Mouse (Mus musculus) liver, embryonic 14.5 days (tissue): ENCODE results near the gene Slco2a1. TPM values are rescaled to one million over a fixed set of nuclear protein-coding genes. Genes with fewer than 3 reads are reported as not detected.

ENCODE experiments used
- ATAC-seq: fragments of 200-750 bp; cut with Nextera tagmentation; 2 replicates; pipeline ENCODE4 v1.8.0; 2017; ENCODE audit warnings: moderate number of reproducible peaks, mild to moderate bottlenecking, moderate library complexity; ENCODE audit not compliant: insufficient read depth
- DNase-seq, 3 experiments: peaks; one replicate each; pipeline ENCODE4 v3.0.0-alpha.2; 2012 to 2013; ENCODE audit warnings: low read depth in 3 of 3, low spot score in 3 of 3
- H3K27ac ChIP-seq: fragments of 300-500 bp; sonication (generic); 2 replicates; pipeline ENCODE4 v1.5.1; 2014; ENCODE audit warnings: moderate library complexity, mild to moderate bottlenecking, control low read depth, inconsistent platforms
- H3K27me3 ChIP-seq: fragments of 300-500 bp; sonication (generic); 2 replicates; pipeline ENCODE4 v1.6.1; 2014; ENCODE audit warnings: mild to moderate bottlenecking, low read length, moderate library complexity; ENCODE audit not compliant: control insufficient read depth, insufficient read depth
- H3K36me3 ChIP-seq: fragments of 300-500 bp; sonication (generic); replicated peaks from 2 replicates; pipeline ENCODE4 v1.6.1; 2014; ENCODE audit warnings: low read depth; ENCODE audit not compliant: control insufficient read depth, insufficient read depth
- H3K4me1 ChIP-seq, 2 experiments: fragments of 200-500 bp in 1 of 2; fragments of 300-500 bp in 1 of 2; sonication (generic) in 1 of 2; replicated peaks; 2 replicates each; pipeline ENCODE4 v1.6.1; 2012 to 2014; ENCODE audit warnings: antibody characterized with exemption in 1 of 2, inconsistent platforms in 1 of 2, low read length in 1 of 2; ENCODE audit not compliant: control insufficient read depth in 2 of 2, insufficient read depth in 2 of 2
- H3K4me2 ChIP-seq: fragments of 300-500 bp; sonication (generic); 2 replicates; pipeline ENCODE4 v1.6.1; 2014; ENCODE audit warnings: low read depth, mild to moderate bottlenecking, control low read depth, moderate library complexity
- H3K4me3 ChIP-seq, 2 experiments: fragments of 200-500 bp in 1 of 2; fragments of 300-500 bp in 1 of 2; sonication (generic) in 1 of 2; 2 replicates each; pipeline ENCODE4 v1.5.1; 2012 to 2014; ENCODE audit warnings: low read depth in 2 of 2, low read length in 2 of 2, mild to moderate bottlenecking in 2 of 2, control low read depth in 1 of 2, inconsistent platforms in 1 of 2, moderate library complexity in 1 of 2; ENCODE audit not compliant: insufficient read depth in 1 of 2
- H3K9ac ChIP-seq: fragments of 300-500 bp; sonication (generic); replicated peaks from 2 replicates; pipeline ENCODE4 v1.6.1; 2014; ENCODE audit warnings: mild to moderate bottlenecking, control low read depth, moderate library complexity
- H3K9me3 ChIP-seq: fragments of 300-500 bp; sonication (generic); 2 replicates; pipeline ENCODE4 v1.6.1; 2016; ENCODE audit warnings: low read length, mixed read lengths; ENCODE audit not compliant: control insufficient read depth
- CTCF ChIP-seq: IDR thresholded peaks from 2 replicates; pipeline ENCODE4 v1.5.1; 2016; ENCODE audit warnings: antibody characterized with exemption, low read depth, control low read depth
- EP300 ChIP-seq: IDR thresholded peaks from 2 replicates; pipeline ENCODE4 v1.6.1; 2016; ENCODE audit warnings: antibody characterized with exemption, low read depth
- WGBS: fragments of 180-500 bp; shearing (Covaris S2); extraction: QIAGEN DNeasy Blood & Tissue Kit; methylation state at CpG from one replicate; pipeline ENCODE4 v1.1.7; 2014; ENCODE audit not compliant: insufficient replicate concordance; 5-methylcytosine and 5-hydroxymethylcytosine counted together
- polyA plus RNA-seq, 2 experiments: library from polyadenylated mRNA; depleted of rRNA in 1 of 2; stranded (reverse) in 1 of 2; unstranded in 1 of 2; fragments of >200 nt; fragmentation: Nextera tagmentation in 1 of 2; extraction: Ambion mirVana in 1 of 2; gene quantifications; 2 replicates each; pipeline versions ENCODE4 v1.2.1 to v1.2.3; 2012 to 2014

Gene Slco2a1
- polyA plus RNA-seq, 2 experiments, result 1.7 to 3.3 TPM

GRCm38 (mm10) chr9:102963321-102963720, 25.2 kb upstream of the Slco2a1 start:
- no peak for DNase-seq
- ATAC-seq, result no peak
- WGBS, result 66% methylated on average over 7 of the region's 7 CpGs
- Histone ChIP-seq H3K36me3 (no peaks in the 10 kb centered on the region), H3K27ac (no peak overlapping the region), H3K9me3 (no peaks in the 10 kb centered on the region), H3K4me2 (no peak overlapping the region), H3K4me3 (no peak overlapping the region), H3K9ac (no peak overlapping the region), H3K4me1 (no peaks in the 10 kb centered on the region), H3K27me3 (no peaks in the 10 kb centered on the region)
- TF ChIP-seq EP300, result no peak
- TF ChIP-seq CTCF, result no peak

- Histone ChIP-seq H3K9ac (no peak overlapping the region), H3K9me3 (no peaks in the 10 kb centered on the region), H3K27me3 (no peaks in the 10 kb centered on the region), H3K4me2 (no peak overlapping the region), H3K4me3 (no peak overlapping the region), H3K4me1 (no peaks in the 10 kb centered on the region), H3K36me3 (no peaks in the 10 kb centered on the region), H3K27ac (no peak overlapping the region)
- 75% methylated on average over 9 of the region's 9 CpGs for WGBS
- ATAC-seq, result no peak
- TF ChIP-seq EP300 (no peak), CTCF (no peak)
- no peak for DNase-seq
Observed at GRCm38 (mm10) chr9:102964644-102965043, 23.9 kb upstream of the Slco2a1 start.

GRCm38 (mm10) chr9:102972393-102973050, 16.0 kb upstream of the Slco2a1 start:
- no peaks in the 10 kb centered on the region for H3K27me3 ChIP-seq
- no peak for TF ChIP-seq EP300
- TF ChIP-seq CTCF, result no peak
- no peaks in the 10 kb centered on the region for H3K9me3 ChIP-seq
- H3K4me1 ChIP-seq, result no peaks in the 10 kb centered on the region
- no peak overlapping the region for H3K4me2 ChIP-seq
- 49% methylated on average over 2 of the region's 2 CpGs for WGBS
- no peak overlapping the region for H3K4me3 ChIP-seq
- no peak overlapping the region for H3K27ac ChIP-seq
- ATAC-seq (no peak), DNase-seq (no peak)
- H3K36me3 ChIP-seq, result no peaks in the 10 kb centered on the region
- H3K9ac ChIP-seq, result no peak overlapping the region

GRCm38 (mm10) chr9:102975887-102976286, 12.6 kb upstream of the Slco2a1 start:
- TF ChIP-seq EP300, result no peak
- no peak for TF ChIP-seq CTCF
- Histone ChIP-seq H3K4me1 (peaks cover 0 to 3% of the 10 kb centered on the region in 2 experiments; a peak in 1 of 4 replicates), H3K9ac (no peak overlapping the region), H3K4me3 (no peak overlapping the region), H3K9me3 (no peaks in the 10 kb centered on the region), H3K27ac (no peak overlapping the region), H3K4me2 (no peak overlapping the region), H3K36me3 (no peaks in the 10 kb centered on the region), H3K27me3 (no peaks in the 10 kb centered on the region)
- 64% methylated on average over 2 of the region's 2 CpGs for WGBS
- no peak for DNase-seq
- ATAC-seq, result no peak

GRCm38 (mm10) chr9:102977090-102977489, 11.4 kb upstream of the Slco2a1 start:
- no peak overlapping the region for H3K9ac ChIP-seq
- ATAC-seq (no peak), DNase-seq (no peak)
- H3K36me3 ChIP-seq, result no peaks in the 10 kb centered on the region
- no peaks in the 10 kb centered on the region for H3K27me3 ChIP-seq
- 53% methylated on average over 1 of the region's 1 CpGs for WGBS
- TF ChIP-seq CTCF (no peak), EP300 (no peak)
- H3K4me1 ChIP-seq, result peaks cover 0 to 3% of the 10 kb centered on the region in 2 experiments; a peak in 2 of 4 replicates
- H3K9me3 ChIP-seq, result no peaks in the 10 kb centered on the region
- H3K4me3 ChIP-seq, result no peak overlapping the region
- no peak overlapping the region for H3K27ac ChIP-seq
- H3K4me2 ChIP-seq, result no peak overlapping the region
